Mouse (Mus musculus) layer of hippocampus, adult 9-10 months (tissue): ENCODE results near the gene Btbd17.
A peak's percentile ranks its signal among the peaks of the same experiment; 100 is the strongest.

ENCODE experiments used
- DNase-seq: peaks from one replicate; pipeline ENCODE4 v3.0.0; 2022; ENCODE audit warnings: low spot score

Gene Btbd17

DNA sequence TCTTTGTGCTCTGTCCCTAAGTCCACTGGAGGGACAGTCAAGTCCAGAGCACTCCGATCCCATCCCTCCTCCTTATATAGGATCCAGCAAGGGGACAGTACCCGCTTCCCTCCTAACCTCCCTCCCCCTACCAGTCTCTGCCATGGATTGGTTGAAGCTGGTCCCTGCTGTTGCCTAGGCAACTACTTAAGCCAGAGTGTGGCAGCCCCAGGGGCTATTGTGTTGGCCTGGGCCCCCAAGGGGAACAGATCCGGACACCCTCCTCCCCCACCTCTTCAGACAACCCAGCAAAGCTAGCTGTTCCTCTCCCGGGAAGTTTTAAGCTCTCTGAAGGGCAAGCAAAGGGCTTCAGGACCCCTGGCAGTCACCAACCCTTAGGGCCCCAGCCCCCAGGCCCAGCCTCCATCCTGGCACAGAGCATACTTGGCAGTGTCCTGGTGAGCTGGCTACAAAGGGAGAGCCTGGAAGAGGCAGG is at the start of gene Btbd17:
Gene Btbd17 (minus strand): TSS at position 98 of the 475 bp plus-strand sequence.
- no peak for DNase-seq

DNA sequence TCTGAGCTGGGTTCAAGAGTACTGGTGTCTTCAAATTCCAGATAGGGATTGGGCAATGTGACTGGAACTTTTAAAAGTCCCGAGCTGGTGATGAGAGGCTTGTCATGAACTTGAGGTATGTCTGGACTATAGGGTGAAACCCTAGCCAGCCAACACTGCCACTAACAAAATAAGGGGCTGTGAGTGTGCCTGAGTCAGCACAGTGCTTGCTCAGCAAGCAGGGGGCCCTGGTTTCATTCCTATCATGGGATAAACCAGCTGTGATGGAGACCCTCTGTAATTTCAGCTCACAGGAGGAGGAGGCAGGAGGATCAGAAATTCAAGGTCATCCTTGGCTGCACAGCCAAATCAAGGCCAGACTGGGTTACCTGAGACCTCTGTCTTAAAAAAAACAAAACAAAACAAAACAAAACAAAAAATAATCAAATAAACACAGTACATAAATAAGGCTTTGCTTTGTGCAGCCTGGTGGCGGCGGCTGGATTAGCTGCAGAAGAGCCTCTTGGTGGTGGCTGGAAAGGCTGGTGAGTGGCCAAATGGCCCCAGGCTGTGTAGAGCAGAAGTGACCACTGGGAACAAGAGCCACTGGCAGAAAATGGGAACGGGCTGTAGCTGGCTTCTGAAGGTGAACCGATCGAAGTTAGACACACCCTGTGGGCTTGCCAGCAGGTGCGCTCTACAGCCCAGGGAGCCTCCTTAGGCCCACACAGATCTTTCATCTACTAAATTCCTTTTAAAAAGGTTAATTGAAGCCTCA is 48.9 kb upstream of the Btbd17 start:
- DNase-seq: no peak

DNA sequence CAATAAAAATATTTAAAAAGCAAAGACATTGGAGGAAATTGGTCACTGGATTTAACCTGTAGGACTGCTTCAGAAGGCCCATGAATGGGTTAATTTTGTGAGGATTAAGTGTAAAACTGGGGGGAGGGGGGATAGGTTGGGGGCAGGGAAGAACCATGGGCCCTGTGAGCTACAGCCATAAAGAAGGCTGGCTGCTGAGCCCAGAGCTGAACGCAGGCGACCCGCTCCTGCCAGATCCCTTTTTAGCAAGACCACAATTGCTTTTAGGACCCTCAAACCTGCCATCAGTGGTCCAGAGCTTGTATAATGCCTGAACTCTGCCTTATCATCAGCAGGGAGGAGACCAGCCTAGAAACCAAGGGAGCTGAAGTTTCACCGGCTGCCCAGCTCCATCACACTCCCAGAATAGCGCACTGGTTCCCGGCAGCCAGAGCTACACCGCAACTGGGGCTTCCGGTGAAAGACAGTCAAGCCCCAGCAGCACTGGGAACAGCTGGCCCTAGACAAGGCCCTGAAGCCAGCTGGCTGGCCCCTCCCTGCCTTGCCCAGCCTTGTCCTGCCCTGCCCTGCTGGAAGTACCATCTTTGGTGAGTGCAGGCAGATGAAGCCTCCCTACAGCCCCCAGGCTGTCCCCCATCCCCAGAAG is 48.2 kb upstream of the Btbd17 start:
- no peak for DNase-seq

DNA sequence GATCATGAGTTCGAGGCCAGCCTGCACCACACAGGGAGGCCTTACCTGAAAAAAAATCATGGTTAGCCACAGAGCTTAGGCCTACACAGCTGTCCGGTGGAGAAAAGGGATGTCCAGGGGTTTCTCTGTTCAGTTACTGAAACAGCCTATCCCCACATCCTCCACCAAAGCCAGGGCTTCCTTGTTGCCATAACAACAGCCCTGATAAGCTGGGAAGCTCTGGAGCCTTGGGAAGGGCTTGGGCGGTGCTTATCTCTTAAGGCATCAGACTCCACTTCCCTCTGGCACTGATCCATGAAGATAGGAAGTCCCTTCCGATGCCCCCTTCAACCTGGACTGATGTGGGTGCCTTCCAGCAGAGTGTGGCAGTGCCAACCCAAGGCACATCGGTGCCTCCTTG is 37.4 kb upstream of the Btbd17 start:
- no peak for DNase-seq

- DNase-seq: no peak
Observed at GRCm38 (mm10) chr11:114830433-114830773, 34.7 kb upstream of the Btbd17 start.

- DNase-seq: no peak
Observed at GRCm38 (mm10) chr11:114829499-114830432, 34.0 kb upstream of the Btbd17 start.

- DNase-seq: no peak
Observed at GRCm38 (mm10) chr11:114826686-114827085, 30.9 kb upstream of the Btbd17 start.

- DNase-seq: no peak
Observed at GRCm38 (mm10) chr11:114823199-114823725, 27.5 kb upstream of the Btbd17 start.

DNA sequence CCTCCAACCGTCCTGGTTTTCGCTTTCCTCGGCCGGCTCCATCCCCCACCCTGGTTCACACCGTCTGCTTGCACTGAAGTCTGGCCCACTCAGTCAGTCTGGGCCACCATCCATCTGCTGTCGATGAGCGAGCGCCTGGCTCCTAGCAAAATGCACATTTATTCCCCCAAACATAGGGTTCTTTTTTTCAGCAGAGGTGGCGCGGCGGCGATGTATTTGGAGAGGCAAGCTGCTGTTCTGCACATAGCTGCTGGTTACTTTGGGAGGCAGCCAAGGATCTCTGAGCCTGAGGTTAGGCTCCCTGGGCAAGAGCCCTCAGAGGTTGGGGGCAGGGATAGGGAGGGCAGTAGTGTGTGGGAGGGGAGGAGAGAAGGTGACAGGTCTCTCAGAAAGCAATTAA is 27.0 kb upstream of the Btbd17 start:
- DNase-seq: peak; percentile 55

GRCm38 (mm10) chr11:114821325-114821724 is 25.6 kb upstream of the Btbd17 start:
- no peak for DNase-seq

GRCm38 (mm10) chr11:114820444-114820843 is 24.7 kb upstream of the Btbd17 start:
- DNase-seq: no peak

- DNase-seq: no peak
Observed at GRCm38 (mm10) chr11:114819110-114819509, 23.4 kb upstream of the Btbd17 start.

DNA sequence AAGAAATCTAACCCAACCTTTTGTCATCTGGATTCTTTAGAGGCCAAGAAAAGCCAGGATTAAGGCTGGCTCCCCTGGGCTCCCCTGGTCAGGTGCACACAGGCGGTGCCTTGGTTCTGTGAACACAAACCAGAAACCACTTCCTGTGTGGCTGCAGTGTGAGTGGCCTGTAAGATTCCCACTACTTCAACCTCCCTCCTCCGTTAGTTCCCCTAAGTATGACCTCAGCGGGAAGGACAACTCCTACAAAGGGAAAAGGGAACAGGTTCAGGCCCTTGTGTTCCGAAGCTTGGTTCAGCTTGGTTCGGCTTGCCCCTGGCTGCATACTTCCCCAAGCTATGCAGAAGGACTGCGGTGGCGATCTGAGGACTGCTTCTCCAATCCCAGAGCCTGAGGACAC is 22.4 kb upstream of the Btbd17 start:
- DNase-seq: no peak

GRCm38 (mm10) chr11:114816934-114817333 is 21.2 kb upstream of the Btbd17 start:
- DNase-seq: no peak

DNA sequence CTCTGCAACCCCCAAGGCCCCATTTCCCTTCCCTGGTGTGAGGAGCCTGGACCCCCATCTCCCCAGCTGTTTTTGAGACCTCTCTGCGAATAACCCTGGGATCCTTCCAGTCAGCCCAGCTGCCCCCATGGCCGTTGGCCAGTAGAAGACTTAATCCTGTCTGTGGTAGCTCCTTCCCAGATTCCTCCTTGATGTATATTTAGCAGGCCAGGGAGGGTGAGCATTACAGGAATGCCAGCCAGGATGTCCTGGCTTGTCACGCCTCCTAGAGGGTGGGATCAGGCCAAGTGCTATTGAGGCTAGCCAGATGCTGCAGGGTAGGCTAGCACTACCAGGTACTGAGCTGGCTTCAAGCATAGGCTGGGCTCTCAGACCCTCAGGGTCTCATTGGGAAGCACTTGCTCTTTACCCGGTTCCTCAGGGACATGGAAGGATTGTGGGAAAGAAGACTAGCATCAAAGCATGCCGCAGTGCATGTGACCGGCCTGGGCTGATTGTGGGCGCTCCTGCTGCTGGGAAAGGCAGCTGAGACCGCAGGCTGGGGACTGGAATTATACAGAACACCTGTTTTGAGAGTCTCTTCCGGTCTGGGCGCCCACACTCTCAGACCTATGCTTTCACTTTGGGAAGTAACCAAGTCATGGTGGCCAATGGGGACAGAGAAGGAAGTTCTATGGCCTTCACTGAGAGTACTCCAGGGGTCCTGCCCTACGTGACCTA is 19.3 kb upstream of the Btbd17 start:
- no peak for DNase-seq

DNA sequence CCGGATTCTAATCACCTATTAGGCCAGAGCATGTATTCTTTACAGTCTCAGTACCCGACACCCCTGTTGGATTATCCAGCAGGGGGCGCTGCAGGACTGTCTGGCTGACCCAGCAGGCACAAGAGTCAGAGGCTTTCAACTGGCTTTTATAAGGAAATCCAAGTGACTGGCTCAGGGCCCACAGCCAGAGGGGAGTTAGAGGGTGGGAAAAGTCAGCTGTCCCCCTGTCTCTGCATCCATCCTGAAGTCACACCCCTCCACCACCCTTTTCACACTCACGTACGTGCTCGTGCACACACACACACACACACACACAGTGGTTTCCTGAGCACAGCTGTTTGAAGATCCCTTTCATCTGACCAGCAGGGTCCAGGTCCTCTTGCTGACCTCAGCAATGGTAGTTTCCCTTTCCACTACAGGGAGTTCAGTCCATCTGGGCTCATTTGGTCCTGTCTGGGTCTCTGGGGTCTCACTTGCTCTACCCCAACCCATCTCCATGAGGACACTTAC is 17.0 kb upstream of the Btbd17 start:
- DNase-seq: peak; percentile 92

DNA sequence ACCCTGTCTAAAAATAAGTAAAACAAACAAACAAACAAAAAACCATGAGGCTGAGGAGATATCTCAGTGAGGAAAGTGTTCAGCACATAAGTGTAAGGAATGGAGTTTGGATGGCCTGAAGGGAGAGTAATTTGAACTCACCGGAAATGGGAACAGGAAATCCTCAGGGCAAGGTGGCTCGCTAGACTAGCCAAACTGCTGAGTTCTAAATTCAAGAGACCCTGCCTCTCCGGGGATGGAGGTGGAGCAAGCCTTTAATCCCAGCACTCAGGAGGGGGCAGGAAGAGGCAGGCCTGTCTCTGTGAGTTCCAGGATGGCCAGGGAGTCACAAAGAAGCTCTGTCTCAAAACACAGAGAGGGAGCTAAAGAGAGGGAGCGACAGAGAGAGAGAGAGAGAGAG is 14.6 kb upstream of the Btbd17 start:
- DNase-seq: no peak

DNA sequence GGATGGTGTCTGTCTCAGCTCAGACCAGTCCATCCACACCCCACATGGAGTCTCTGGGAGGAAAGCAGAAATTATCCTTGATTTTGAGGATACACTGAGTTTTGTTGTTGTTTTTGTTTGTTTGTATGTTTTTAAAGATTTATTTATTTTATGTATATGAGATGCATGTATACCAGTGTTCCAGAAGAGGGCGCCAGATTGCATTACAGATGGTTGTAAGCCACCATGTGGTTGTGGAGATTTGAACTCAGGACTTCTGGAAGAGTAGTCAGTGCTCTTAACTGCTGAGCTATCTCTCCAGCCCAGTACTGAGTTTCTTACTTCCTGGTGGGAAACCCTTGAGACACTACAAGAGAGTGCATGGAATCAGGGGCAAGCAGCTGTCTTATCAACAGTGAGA is 13.6 kb upstream of the Btbd17 start:
- DNase-seq: no peak

- no peak for DNase-seq
Observed at GRCm38 (mm10) chr11:114807686-114808427, 12.1 kb upstream of the Btbd17 start.

DNA sequence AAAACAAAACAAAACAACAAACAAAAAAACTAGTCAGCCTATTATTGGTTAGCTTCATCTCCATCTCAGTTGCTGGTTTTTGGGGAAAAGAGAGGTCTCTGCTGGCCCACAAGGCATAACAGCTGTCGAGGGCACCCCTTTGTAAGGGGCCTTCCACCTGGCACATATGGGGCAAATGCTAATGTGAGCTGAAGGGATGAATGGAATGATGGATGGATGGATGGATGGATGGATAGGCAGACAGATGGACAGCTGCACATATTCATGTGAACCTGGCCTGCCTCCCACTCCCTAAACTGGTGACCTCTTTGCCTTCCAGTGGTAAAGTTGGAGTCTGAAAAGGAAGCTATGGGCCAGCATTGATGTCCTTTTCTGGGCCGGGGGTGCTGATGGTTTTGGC is 11.3 kb upstream of the Btbd17 start:
- DNase-seq: no peak

DNA sequence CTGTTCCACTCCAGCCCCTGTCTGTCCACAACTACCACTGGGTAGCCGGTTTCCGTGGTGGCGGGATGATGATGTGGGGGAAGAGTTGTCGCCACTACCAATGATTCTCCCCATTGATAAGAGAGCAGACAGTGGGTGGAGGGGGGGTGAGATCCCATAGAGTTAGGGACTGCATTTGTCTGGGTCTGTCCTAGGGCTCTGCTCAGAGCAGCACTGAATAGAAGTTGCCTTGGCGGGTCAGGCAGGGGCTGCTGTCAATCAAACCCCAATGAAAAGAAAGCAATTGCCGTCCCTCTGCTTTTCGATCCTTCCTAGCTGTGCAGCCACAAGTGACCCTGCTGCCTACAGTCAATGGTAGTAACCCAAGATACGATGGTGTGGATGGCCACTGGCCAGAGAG is 8.2 kb upstream of the Btbd17 start:
- no peak for DNase-seq
